Mouse (Mus musculus): ENCODE data around the gene Nme1. TPM values are rescaled to one million over a fixed set of nuclear protein-coding genes. Genes with fewer than 3 reads are reported as not detected.

Nme1 gene
- polyA plus RNA-seq, 1 experiment from 2014 or later, result 263 TPM

Other genes starting within 250 kb of the Nme1 start
- gene Utp18, start 82.8 kb downstream of the Nme1 start, polyA plus RNA-seq (2016; fragmentation: Nextera tagmentation; extraction: Ambion mirVana), result 22.9 and 33.8 TPM in 2 replicates
- gene Mbtd1, start 82.7 kb downstream of the Nme1 start, polyA plus RNA-seq (2016; fragmentation: Nextera tagmentation; extraction: Ambion mirVana), result 19.6 and 26.6 TPM in 2 replicates
- gene Nme2, start 12.3 kb downstream of the Nme1 start, polyA plus RNA-seq (2016; fragmentation: Nextera tagmentation; extraction: Ambion mirVana), result 176 and 218 TPM in 2 replicates
- 432 and 461 TPM in 2 replicates for gene Gm20390, start 228 bp downstream of the Nme1 start, polyA plus RNA-seq (2016; fragmentation: Nextera tagmentation; extraction: Ambion mirVana)
- gene Spag9, start 27.6 kb upstream of the Nme1 start, polyA plus RNA-seq (2016; fragmentation: Nextera tagmentation; extraction: Ambion mirVana), result 27.8 and 32.4 TPM in 2 replicates
- gene Tob1, start 242.9 kb upstream of the Nme1 start, polyA plus RNA-seq (2016; fragmentation: Nextera tagmentation; extraction: Ambion mirVana), result 18.5 and 21.7 TPM in 2 replicates